Mouse (Mus musculus) midbrain, embryonic 14.5 days (tissue): ENCODE data around the gene Lilr4b. TPM values are rescaled to one million over a fixed set of nuclear protein-coding genes. Genes with fewer than 3 reads are reported as not detected.

Experiments
- polyA plus RNA-seq: library from polyadenylated mRNA; unstranded; fragments of >200 nt; fragmentation: Nextera tagmentation; extraction: Ambion mirVana; gene quantifications from 2 replicates; pipeline ENCODE4 v1.2.1, GENCODE M21; 2014

Lilr4b gene
- polyA plus RNA-seq, 1 experiment from 2014 or later, result 0.71 TPM

Other genes starting within 250 kb of the Lilr4b start
- gene Gm49339, start within 50 bp of the Lilr4b start, polyA plus RNA-seq, result not detected in 2 replicates
- gene Lilrb4a, start 10.3 kb downstream of the Lilr4b start, polyA plus RNA-seq, result 3.4 TPM in 1 of 2 replicates, not detected in the other
- gene Fam162b, start 109.9 kb downstream of the Lilr4b start, polyA plus RNA-seq, result 1.5 and 2.6 TPM in 2 replicates
- gene Gprc6a, start 150.8 kb downstream of the Lilr4b start, polyA plus RNA-seq, result not detected in 2 replicates
- not detected in 2 replicates for gene Rfx6, start 197.1 kb downstream of the Lilr4b start, polyA plus RNA-seq